Comparison of ENCODE assay signal across 12 mouse cellular contexts in genomic region chrX:51948071-51948470, GRCm38 (mm10). TPM values are rescaled to one million over a fixed set of nuclear protein-coding genes. Genes with fewer than 3 reads are reported as not detected.
DNase-seq lines count a peak whose midpoint lies in the region; ATAC-seq and TF ChIP-seq lines count a peak whose summit lies in the region.
"Had no signal": no experiment of that assay in that cellular context is flagged by ENCODE, and none has a peak within 500 bp of the region (broad histone marks: within the 10 kb centered on the region; RNA-seq: fewer than 3 reads in every experiment).

No protein-coding gene starts in this region.

- no peak overlapping the region for H3K4me3 ChIP-seq in embryonic facial prominence, embryonic 13.5 days
- no peak overlapping the region for H3K4me3 ChIP-seq in embryonic facial prominence, embryonic 10.5 days
- no peak overlapping the region for H3K4me3 ChIP-seq in limb, embryonic 14.5 days (replicated peaks; ENCODE audit: low read length)

- 0 out of 2 replicates have a peak overlapping the region, but pooled peaks have one; percentile 33 for H3K27ac ChIP-seq in embryonic facial prominence, embryonic 13.5 days
- no peak overlapping the region for H3K27ac ChIP-seq in embryonic facial prominence, embryonic 10.5 days (replicated peaks)
- no peak overlapping the region for H3K27ac ChIP-seq in limb, embryonic 14.5 days (replicated peaks; ENCODE audit: low read depth, low read length)

- H3K36me3 ChIP-seq in embryonic facial prominence, embryonic 13.5 days, result no peaks in the 10 kb centered on the region
- H3K36me3 ChIP-seq in embryonic facial prominence, embryonic 10.5 days (replicated peaks), result no peaks in the 10 kb centered on the region
- H3K36me3 ChIP-seq in limb, embryonic 14.5 days (ENCODE audit: control insufficient read depth, insufficient read depth, low read length), result no peaks in the 10 kb centered on the region

- peaks cover 3% of the 10 kb centered on the region; the same call in 1 of the 2 replicates for H3K4me1 ChIP-seq in embryonic facial prominence, embryonic 13.5 days
- no peaks in the 10 kb centered on the region for H3K4me1 ChIP-seq in embryonic facial prominence, embryonic 10.5 days
- H3K4me1 ChIP-seq in limb, embryonic 14.5 days (ENCODE audit: control insufficient read depth, insufficient read depth, low read length), result no peaks in the 10 kb centered on the region; the same call in 1 of the 2 replicates

- no peaks in the 10 kb centered on the region for H3K9me3 ChIP-seq in embryonic facial prominence, embryonic 13.5 days
- no peaks in the 10 kb centered on the region for H3K9me3 ChIP-seq in embryonic facial prominence, embryonic 10.5 days
- H3K9me3 ChIP-seq in limb, embryonic 14.5 days (ENCODE audit: control insufficient read depth, low read length), result no peaks in the 10 kb centered on the region

- DNase-seq in embryonic facial prominence, embryonic 10.5 days (ENCODE audit: low spot score), result no peak
- DNase-seq in urinary bladder, postnatal 25 days (ENCODE audit: low spot score), result peak; percentile 13
- DNase-seq in urinary bladder, postnatal 10 days (ENCODE audit: low spot score), result no peak
- peak; percentile 71 for DNase-seq in limb, embryonic 14.5 days (ENCODE audit: low spot score)
- no peak for DNase-seq in MN1 (ENCODE audit: low spot score)
- DNase-seq: spleen, adult 18-20 months had no signal

- no peak overlapping the region for H3K9ac ChIP-seq in embryonic facial prominence, embryonic 13.5 days
- no peak overlapping the region for H3K9ac ChIP-seq in limb, embryonic 14.5 days (ENCODE audit: low read depth, low read length, severe bottlenecking)

- 84% methylated on average over 3 of the region's 3 CpGs for WGBS in embryonic facial prominence, embryonic 13.5 days
- 89% methylated on average over 3 of the region's 3 CpGs for WGBS in embryonic facial prominence, embryonic 10.5 days
- WGBS in limb, embryonic 14.5 days, result 71% methylated on average over 3 of the region's 3 CpGs

- no peak for ATAC-seq in embryonic facial prominence, embryonic 13.5 days (ENCODE audit: insufficient number of reproducible peaks, insufficient read depth, low FRiP score, low TSS enrichment, low read depth)
- ATAC-seq in limb, embryonic 14.5 days (ENCODE audit: low FRiP score, low read depth), result peak; percentile 68
- no peak for ATAC-seq in megakaryocyte-erythroid progenitor cell, adult 5-6 weeks (replicated peaks; ENCODE audit: low FRiP score, low TSS enrichment, poor library complexity, severe bottlenecking)
- no peak for ATAC-seq in granulocyte monocyte progenitor cell, adult 5-6 weeks (replicated peaks; ENCODE audit: poor library complexity, severe bottlenecking)
- ATAC-seq: inflammation-experienced regulatory T-cells, adult 6 months had no signal

- TF ChIP-seq POLR2A in limb, embryonic 14.5 days (IDR thresholded peaks at IDR 0.05; ENCODE audit: borderline replicate concordance, extremely low read depth, insufficient read depth, insufficient read length), result no peak

- peaks cover 2% of the 10 kb centered on the region; the same call in 1 of the 2 replicates for H3K27me3 ChIP-seq in embryonic facial prominence, embryonic 13.5 days
- H3K27me3 ChIP-seq in embryonic facial prominence, embryonic 10.5 days (replicated peaks; ENCODE audit: low read depth, poor library complexity, severe bottlenecking), result peaks cover 19% of the 10 kb centered on the region; the same call in 1 of the 2 replicates
- H3K27me3 ChIP-seq in limb, embryonic 14.5 days (ENCODE audit: control insufficient read depth, insufficient read depth, low read length), result no peaks in the 10 kb centered on the region

- no peak overlapping the region for H3K4me2 ChIP-seq in embryonic facial prominence, embryonic 13.5 days
- no peak overlapping the region for H3K4me2 ChIP-seq in limb, embryonic 14.5 days (replicated peaks; ENCODE audit: low read depth, low read length, severe bottlenecking)

RNA-seq across cellular contexts. Expression of gene 1700080O16Rik, which starts 24.5 kb away (rescaled TPM):
- not detected in 2 replicates for polyA plus RNA-seq in embryonic facial prominence, embryonic 13.5 days (2015; fragmentation: Nextera tagmentation; extraction: Ambion mirVana)
- polyA plus RNA-seq in embryonic facial prominence, embryonic 10.5 days (2016; fragmentation: Nextera tagmentation; extraction: Ambion mirVana), result not detected in 2 replicates
- not detected in 2 replicates for polyA plus RNA-seq in limb, embryonic 14.5 days (2012; rRNA removed)
- not detected in 2 replicates for polyA plus RNA-seq in limb, embryonic 14.5 days (2014; fragmentation: Nextera tagmentation; extraction: Ambion mirVana)
- not detected in 2 replicates for total RNA-seq in megakaryocyte-erythroid progenitor cell, adult 5-6 weeks (2014; fragmentation: Nextera tagmentation)
- total RNA-seq in megakaryocyte-erythroid progenitor cell, adult 5-6 weeks (2017), result not detected in 2 replicates
- total RNA-seq in granulocyte monocyte progenitor cell, adult 5-6 weeks (2014; fragmentation: Nextera tagmentation), result not detected in 2 replicates
- total RNA-seq in granulocyte monocyte progenitor cell, adult 5-6 weeks (2017), result not detected in 2 replicates
- total RNA-seq: common myeloid progenitor, adult 5-6 weeks had no signal
- polyA plus RNA-seq: inflammation-experienced regulatory T-cells, adult 6 months; limb, embryonic 11.5 days had no signal

Comparison
In these comparisons a context has a peak if more than half of its experiments do, and no peak if none do; other contexts are left out.
1. DNase-seq: peak in urinary bladder, postnatal 25 days (single experiment) and limb, embryonic 14.5 days (single experiment); none in embryonic facial prominence, embryonic 10.5 days (single experiment), urinary bladder, postnatal 10 days (single experiment) and MN1 (single experiment).